Mouse (Mus musculus) bone marrow macrophage, adult 2 months (primary cell): Measurements from ENCODE around the gene Lgals9.

Experiments
- CTCF ChIP-seq: IDR thresholded peaks from 2 replicates; pipeline ENCODE4 v1.5.1; 2012; ENCODE audit warnings: low read depth, mild to moderate bottlenecking, low read length, moderate library complexity
- POLR2A ChIP-seq: IDR thresholded peaks from 2 replicates; pipeline ENCODE4 v1.6.1; 2012; ENCODE audit warnings: mild to moderate bottlenecking, low read depth, low read length, borderline replicate concordance

DNA sequence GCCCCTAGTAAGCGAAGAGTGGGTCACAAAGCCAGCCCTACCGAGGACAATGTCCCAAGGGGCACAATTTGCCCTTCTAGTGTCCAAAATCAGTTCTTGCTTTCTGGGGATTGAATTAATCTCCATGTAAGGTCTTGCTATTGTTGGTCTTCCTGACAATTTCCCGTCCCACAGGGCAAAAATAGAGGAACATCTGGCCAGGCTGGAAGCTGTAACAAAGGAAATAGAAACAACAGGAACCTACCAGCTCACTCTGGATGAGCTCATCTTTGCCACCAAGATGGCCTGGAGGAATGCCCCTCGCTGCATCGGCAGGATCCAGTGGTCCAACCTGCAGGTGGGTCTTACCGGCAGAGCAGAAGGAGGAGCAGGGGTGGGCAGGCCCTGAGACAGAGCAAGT lies 49.6 kb downstream of the Lgals9 start:
- no peak for TF ChIP-seq CTCF
- TF ChIP-seq POLR2A = no peak
